Mouse (Mus musculus) small intestine, adult 2 months (tissue): ENCODE data around the gene Tm4sf1.

Experiments
- CTCF ChIP-seq: fragments of 200-500 bp; IDR thresholded peaks from 2 replicates; pipeline ENCODE4 v1.5.1; 2012; ENCODE audit warnings: low read depth, mild to moderate bottlenecking, control low read depth, inconsistent platforms, low read length, moderate library complexity, mixed read lengths; ENCODE audit not compliant: insufficient replicate concordance, insufficient read length; ENCODE audit errors: extremely low read depth
- POLR2A ChIP-seq: fragments of 200-500 bp; IDR thresholded peaks from 2 replicates; pipeline ENCODE4 v1.6.1; 2012; ENCODE audit warnings: low read depth, mild to moderate bottlenecking, control low read depth, inconsistent platforms, low read length, moderate library complexity

DNA sequence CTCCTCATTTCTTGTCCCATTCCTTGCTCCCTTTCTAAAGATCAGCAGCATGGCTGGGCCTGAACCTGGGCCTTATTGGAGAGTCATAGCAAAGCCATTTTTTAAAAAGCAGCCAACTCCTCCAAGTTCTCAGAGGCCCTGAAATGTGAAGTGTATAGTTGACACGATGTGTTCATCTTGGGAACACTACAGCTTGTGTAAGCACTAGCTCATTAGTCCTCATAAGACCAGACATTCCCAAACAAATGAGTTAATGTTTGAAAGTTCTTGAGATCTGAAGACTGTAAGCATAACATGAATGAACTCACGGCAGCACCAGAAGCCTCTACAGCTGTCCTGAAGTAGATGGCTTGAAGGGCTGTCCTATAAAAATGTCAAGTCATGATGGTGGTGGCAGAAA, 32.8 kb downstream of the Tm4sf1 start:
- TF ChIP-seq CTCF (no peak), POLR2A (no peak)
